Mouse (Mus musculus) intestine, embryonic 14.5 days (tissue): Measurements from ENCODE around the gene Ptprn2. TPM values are rescaled to one million over a fixed set of nuclear protein-coding genes. Genes with fewer than 3 reads are reported as not detected.

Experiments
- ATAC-seq: fragments of 200-750 bp; cut with Nextera tagmentation; replicated peaks from 2 replicates; pipeline ENCODE4 v1.8.0; 2017; ENCODE audit warnings: low read depth, moderate number of reproducible peaks, moderate TSS enrichment, moderate library complexity; ENCODE audit not compliant: low FRiP score, low TSS enrichment
- DNase-seq: peaks from one replicate; pipeline ENCODE4 v3.0.0-alpha.2; 2018; ENCODE audit warnings: low spot score
- H3K27ac ChIP-seq: fragments of 300-500 bp; sonication (generic); 2 replicates; pipeline ENCODE4 v1.5.1; 2014; ENCODE audit warnings: low read depth, mild to moderate bottlenecking, control low read depth
- H3K27me3 ChIP-seq: fragments of 300-500 bp; sonication (generic); replicated peaks from 2 replicates; pipeline ENCODE4 v1.6.1; 2014; ENCODE audit warnings: low read length, control low read depth; ENCODE audit not compliant: control insufficient read depth, insufficient read depth
- H3K36me3 ChIP-seq: fragments of 300-500 bp; sonication (generic); 2 replicates; pipeline ENCODE4 v1.6.1; 2014; ENCODE audit warnings: low read length, control low read depth; ENCODE audit not compliant: control insufficient read depth, insufficient read depth
- H3K4me1 ChIP-seq: fragments of 300-500 bp; sonication (generic); replicated peaks from 2 replicates; pipeline ENCODE4 v1.6.1; 2014; ENCODE audit warnings: low read length, control low read depth, mixed read lengths; ENCODE audit not compliant: control insufficient read depth, insufficient read depth
- H3K4me2 ChIP-seq: fragments of 300-500 bp; sonication (generic); 2 replicates; pipeline ENCODE4 v1.6.1; 2014; ENCODE audit warnings: low read length
- H3K4me3 ChIP-seq: fragments of 300-500 bp; sonication (generic); 2 replicates; pipeline ENCODE4 v1.5.1; 2014; ENCODE audit warnings: low read depth, low read length, control low read depth, mixed read lengths
- H3K9ac ChIP-seq: fragments of 300-500 bp; sonication (generic); 2 replicates; pipeline ENCODE4 v1.6.1; 2014; ENCODE audit warnings: mild to moderate bottlenecking, low read length
- H3K9me3 ChIP-seq: fragments of 300-500 bp; sonication (generic); 2 replicates; pipeline ENCODE4 v1.6.1; 2016; ENCODE audit warnings: low read length, control low read depth; ENCODE audit not compliant: control insufficient read depth
- WGBS: fragments of 180-500 bp; shearing (Covaris S2); extraction: QIAGEN DNeasy Blood & Tissue Kit; methylation state at CpG from one replicate; pipeline ENCODE4 v1.1.7; 2014; 5-methylcytosine and 5-hydroxymethylcytosine counted together
- polyA plus RNA-seq: library from polyadenylated mRNA; unstranded; fragments of >200 nt; fragmentation: Nextera tagmentation; extraction: Ambion mirVana; gene quantifications from 2 replicates; pipeline ENCODE4 v1.2.1, GENCODE M21; 2014

The Ptprn2 gene
- polyA plus RNA-seq, 1 experiment from 2014 or later = 2.0 TPM

- Histone ChIP-seq H3K9me3 (no peaks in the 10 kb centered on the region), H3K27ac (no peak overlapping the region), H3K4me3 (no peak overlapping the region), H3K9ac (no peak overlapping the region), H3K36me3 (no peaks in the 10 kb centered on the region), H3K4me1 (no peaks in the 10 kb centered on the region), H3K4me2 (no peak overlapping the region), H3K27me3 (no peaks in the 10 kb centered on the region)
- DNase-seq = no peak
- ATAC-seq = no peak
Observed at GRCm38 (mm10) chr12:116846220-116846619, 360.7 kb downstream of the Ptprn2 start.

- Histone ChIP-seq H3K4me3 (no peak overlapping the region), H3K4me1 (no peaks in the 10 kb centered on the region), H3K9ac (no peak overlapping the region), H3K27me3 (no peaks in the 10 kb centered on the region), H3K36me3 (no peaks in the 10 kb centered on the region), H3K4me2 (no peak overlapping the region), H3K27ac (no peak overlapping the region), H3K9me3 (no peaks in the 10 kb centered on the region)
- WGBS = 77% methylated on average over 4 of the region's 4 CpGs
- no peak for ATAC-seq
- no peak for DNase-seq
Observed at GRCm38 (mm10) chr12:116847021-116847420, 361.5 kb downstream of the Ptprn2 start.

- Histone ChIP-seq H3K4me2 (no peak overlapping the region), H3K9me3 (no peaks in the 10 kb centered on the region), H3K36me3 (no peaks in the 10 kb centered on the region), H3K4me3 (no peak overlapping the region), H3K27ac (no peak overlapping the region), H3K27me3 (no peaks in the 10 kb centered on the region), H3K9ac (no peak overlapping the region), H3K4me1 (no peaks in the 10 kb centered on the region)
- ATAC-seq (no peak), DNase-seq (no peak)
- 60% methylated on average over 7 of the region's 7 CpGs for WGBS
Observed at GRCm38 (mm10) chr12:116856307-116856706, 370.8 kb downstream of the Ptprn2 start.

- ATAC-seq (no peak), DNase-seq (no peak)
- H3K9me3 ChIP-seq = no peaks in the 10 kb centered on the region
- H3K4me2 ChIP-seq = no peak overlapping the region
- H3K27me3 ChIP-seq = no peaks in the 10 kb centered on the region
- H3K27ac ChIP-seq = no peak overlapping the region
- no peak overlapping the region for H3K4me3 ChIP-seq
- no peak overlapping the region for H3K9ac ChIP-seq
- WGBS = 79% methylated on average over 4 of the region's 4 CpGs
- no peaks in the 10 kb centered on the region for H3K36me3 ChIP-seq
- H3K4me1 ChIP-seq = no peaks in the 10 kb centered on the region
Observed at GRCm38 (mm10) chr12:116861360-116862017, 376.0 kb downstream of the Ptprn2 start.

GRCm38 (mm10) chr12:116863291-116863899 lies 377.9 kb downstream of the Ptprn2 start:
- Histone ChIP-seq H3K9me3 (no peaks in the 10 kb centered on the region), H3K36me3 (no peaks in the 10 kb centered on the region)
- WGBS = 76% methylated on average over 4 of the region's 4 CpGs

GRCm38 (mm10) chr12:116873866-116874585 lies 388.5 kb downstream of the Ptprn2 start:
- no peak for ATAC-seq

More at GRCm38 (mm10) chr12:116863291-116863899, 377.9 kb downstream of the Ptprn2 start:
- no peak for ATAC-seq
- no peak overlapping the region for H3K4me3 ChIP-seq
- no peak overlapping the region for H3K27ac ChIP-seq
- no peaks in the 10 kb centered on the region for H3K27me3 ChIP-seq
- H3K4me2 ChIP-seq = no peak overlapping the region
- H3K4me1 ChIP-seq = no peaks in the 10 kb centered on the region
- H3K9ac ChIP-seq = no peak overlapping the region
- no peak for DNase-seq

GRCm38 (mm10) chr12:116887496-116888281 lies 402.2 kb downstream of the Ptprn2 start:
- Histone ChIP-seq H3K4me3 (no peak overlapping the region), H3K4me2 (no peak overlapping the region), H3K27ac (no peak overlapping the region), H3K4me1 (no peaks in the 10 kb centered on the region), H3K27me3 (no peaks in the 10 kb centered on the region), H3K9me3 (no peaks in the 10 kb centered on the region), H3K9ac (no peak overlapping the region), H3K36me3 (no peaks in the 10 kb centered on the region)
- 67% methylated on average over 6 of the region's 6 CpGs for WGBS
- DNase-seq = no peak
- ATAC-seq = no peak

More at GRCm38 (mm10) chr12:116873866-116874585, 388.5 kb downstream of the Ptprn2 start:
- no peak overlapping the region for H3K27ac ChIP-seq
- H3K9ac ChIP-seq = no peak overlapping the region
- 88% methylated on average over 1 of the region's 1 CpGs for WGBS
- no peak for DNase-seq
- H3K4me1 ChIP-seq = no peaks in the 10 kb centered on the region
- no peak overlapping the region for H3K4me2 ChIP-seq
- no peak overlapping the region for H3K4me3 ChIP-seq
- no peaks in the 10 kb centered on the region for H3K27me3 ChIP-seq
- no peaks in the 10 kb centered on the region for H3K36me3 ChIP-seq
- no peaks in the 10 kb centered on the region for H3K9me3 ChIP-seq

GRCm38 (mm10) chr12:116888856-116889255 lies 403.3 kb downstream of the Ptprn2 start:
- 89% methylated on average over 2 of the region's 2 CpGs for WGBS
- no peak for DNase-seq
- H3K27ac ChIP-seq = no peak overlapping the region
- H3K4me3 ChIP-seq = no peak overlapping the region
- H3K27me3 ChIP-seq = no peaks in the 10 kb centered on the region
- no peak overlapping the region for H3K4me2 ChIP-seq
- ATAC-seq = no peak
- H3K9ac ChIP-seq = no peak overlapping the region
- H3K36me3 ChIP-seq = no peaks in the 10 kb centered on the region
- H3K4me1 ChIP-seq = no peaks in the 10 kb centered on the region
- no peaks in the 10 kb centered on the region for H3K9me3 ChIP-seq
